ENCODE assay signal across 31 mouse cellular contexts in the genomic region with DNA sequence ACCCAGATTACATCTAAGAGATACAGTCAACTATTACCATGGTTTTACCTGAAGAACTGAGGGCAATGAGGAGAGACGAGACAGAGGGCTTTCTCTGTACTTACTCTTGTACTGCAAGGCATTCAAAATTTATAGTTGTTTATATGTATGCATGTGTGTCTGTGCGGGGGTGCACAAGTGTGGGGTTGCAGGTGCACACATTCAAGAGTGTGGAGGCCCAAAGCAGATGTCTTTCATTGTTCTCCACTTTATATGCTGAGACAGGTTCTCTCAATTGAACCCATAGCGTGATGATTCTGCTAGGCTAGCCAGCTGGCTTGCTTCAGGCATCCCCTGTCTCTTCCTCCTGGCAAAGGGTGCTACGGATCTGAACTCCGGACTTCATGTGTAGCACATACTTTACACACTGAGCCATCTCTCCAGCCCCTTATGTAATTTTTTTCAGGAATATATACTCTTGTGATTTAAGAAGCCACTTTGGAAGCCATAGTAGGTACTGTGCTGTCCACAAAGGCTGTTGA. TPM values are rescaled to one million over a fixed set of nuclear protein-coding genes. Genes with fewer than 3 reads are reported as not detected.
DNase-seq lines count a peak whose midpoint lies in the region.
"Had no signal": no experiment of that assay in that cellular context is flagged by ENCODE, and none has a peak within 500 bp of the region (broad histone marks: within the 10 kb centered on the region; RNA-seq: fewer than 3 reads in every experiment).

No protein-coding gene starts in this region.

- peak; percentile 57 for DNase-seq in heart, adult 11 months
- DNase-seq in heart, postnatal 36 days = no peak
- DNase-seq in thymus, postnatal 0 days (ENCODE audit: low spot score) = peak; percentile 85
- peak; percentile 75 for DNase-seq in thymus, postnatal 25 days
- DNase-seq in lung, postnatal 25 days (ENCODE audit: low spot score) = no peak
- DNase-seq in spleen, postnatal 36 days (ENCODE audit: low spot score in 2 of 2) = no peak
- DNase-seq in gastrocnemius, adult 18-20 months (ENCODE audit: low spot score) = no peak
- DNase-seq: adrenal gland, adult 8-10 months; adrenal gland, postnatal 36 days; cerebellum, adult 11 months; cerebellum, adult 2 months; cerebellum, adult 9-11 months; cerebellum, postnatal 25 days; forebrain, postnatal 0 days; gastrocnemius, postnatal 25 days; heart, adult 2 months; heart, postnatal 10 days; heart, postnatal 4 days had no signal

- intact Hi-C loops in heart, postnatal 36 days (cut with DNase I) = no loop called here

RNA-seq across cellular contexts. Expression of gene Cd8a, which starts 2.1 kb away (rescaled TPM):
- total RNA-seq in heart, postnatal 36 days (2021) = under 1 TPM; 0.11 to 0.22 TPM
- 664 and 665 TPM in 2 replicates for polyA plus RNA-seq in thymus, postnatal 0 days (2015; fragmentation: Nextera tagmentation; extraction: Ambion mirVana)
- total RNA-seq in gastrocnemius, adult 18-20 months (2021) = not detected
- total RNA-seq: adrenal gland, postnatal 36 days; common myeloid progenitor, adult 5-6 weeks; forebrain, postnatal 0 days; gastrocnemius, adult 8-10 months had no signal
- polyA plus RNA-seq: embryonic facial prominence, embryonic 12.5 days; embryonic facial prominence, embryonic 15.5 days; forebrain, embryonic 11.5 days; forebrain, embryonic 14.5 days; forebrain, postnatal 0 days; heart, embryonic 10.5 days; heart, embryonic 14.5 days; hindbrain, embryonic 12.5 days; hindbrain, embryonic 15.5 days had no signal

RNA-seq across cellular contexts. Expression of gene Cd8b1, which starts 48.6 kb away (rescaled TPM):
- total RNA-seq in heart, postnatal 36 days (2021) = under 1 TPM in 1 of 2 experiments, not detected in 1; 0.25 TPM
- polyA plus RNA-seq in thymus, postnatal 0 days (2015; fragmentation: Nextera tagmentation; extraction: Ambion mirVana) = 1,203 and 1,244 TPM in 2 replicates
- total RNA-seq in gastrocnemius, adult 18-20 months (2021) = not detected
- total RNA-seq: common myeloid progenitor, adult 5-6 weeks; ES-E14; forebrain, postnatal 0 days; gastrocnemius, adult 8-10 months had no signal
- polyA plus RNA-seq: cerebellum, adult 2 months; embryonic facial prominence, embryonic 15.5 days; forebrain, embryonic 11.5 days; forebrain, embryonic 14.5 days; forebrain, postnatal 0 days; frontal cortex, adult 2 months; heart, embryonic 10.5 days; hindbrain, embryonic 12.5 days; hindbrain, embryonic 15.5 days had no signal

RNA-seq across cellular contexts. Expression of gene Smyd1, which starts 49.1 kb away (rescaled TPM):
- total RNA-seq in heart, postnatal 36 days (2021) = 100 to 1,000 TPM; 351 to 373 TPM
- 2.3 and 3.7 TPM in 2 replicates for polyA plus RNA-seq in thymus, postnatal 0 days (2015; fragmentation: Nextera tagmentation; extraction: Ambion mirVana)
- 100 to 1,000 TPM; 308 to 323 TPM for total RNA-seq in gastrocnemius, adult 18-20 months (2021)
- total RNA-seq: common myeloid progenitor, adult 5-6 weeks had no signal
- polyA plus RNA-seq: activated CD4-positive, CD25-positive, alpha-beta regulatory T cell, adult 4 months had no signal

Comparison
In these comparisons a context has a peak if more than half of its experiments do, and no peak if none do; other contexts are left out.
1. DNase-seq: peak in heart, adult 11 months (single experiment), thymus, postnatal 0 days (single experiment) and thymus, postnatal 25 days (single experiment); none in heart, postnatal 36 days (0 of 2), lung, postnatal 25 days (single experiment), spleen, postnatal 36 days (0 of 2) and gastrocnemius, adult 18-20 months (single experiment).